In the genomic region with DNA sequence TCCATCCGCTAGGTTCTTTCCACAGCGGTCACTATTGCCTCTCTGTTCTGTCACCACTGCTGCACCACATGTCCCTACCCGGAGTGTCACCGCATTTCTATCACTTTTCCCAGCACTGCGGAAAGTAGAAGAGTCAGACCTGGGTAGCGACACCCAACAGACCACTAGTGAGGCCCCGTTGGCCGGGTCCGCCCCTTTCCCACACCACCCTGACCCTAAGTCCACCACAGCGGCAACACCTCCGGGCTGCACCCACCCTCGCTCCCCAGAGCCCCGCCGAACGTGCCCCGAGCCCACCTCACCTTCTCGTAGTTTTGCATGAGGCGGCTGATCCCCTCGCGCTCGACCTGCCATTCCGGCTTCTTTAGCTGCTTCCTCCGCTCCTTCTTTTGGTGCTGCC, we compare ENCODE assay signal across 8 mouse cellular contexts. TPM values are rescaled to one million over a fixed set of nuclear protein-coding genes. Genes with fewer than 3 reads are reported as not detected.
DNase-seq lines count a peak whose midpoint lies in the region; ATAC-seq and TF ChIP-seq lines count a peak whose summit lies in the region.

No protein-coding gene starts in this region.

- peaks cover 2% of the 10 kb centered on the region; the same call in 1 of the 2 replicates for H3K4me1 ChIP-seq in kidney, adult 2 months (ENCODE audit: control insufficient read depth, insufficient read depth, low read length)
- H3K4me1 ChIP-seq in forebrain, embryonic 13.5 days, result peaks cover 15% of the 10 kb centered on the region
- H3K4me1 ChIP-seq in liver, embryonic 11.5 days (replicated peaks; ENCODE audit: control insufficient read depth, insufficient read depth, low read length), result peaks cover 13% of the 10 kb centered on the region; the same call in 1 of the 2 replicates
- H3K4me1 ChIP-seq in small intestine, adult 2 months (ENCODE audit: control insufficient read depth, insufficient read depth, insufficient read length, low read length), result peaks cover 2% of the 10 kb centered on the region; the same call in 1 of the 2 replicates

- peak; percentile 21; the same call in 1 of the 2 replicates for ATAC-seq in forebrain, embryonic 13.5 days
- peak; percentile 26 for ATAC-seq in liver, embryonic 11.5 days (replicated peaks; ENCODE audit: low FRiP score)

- no peak for TF ChIP-seq CTCF in kidney, adult 2 months (conservative IDR thresholded peaks at IDR 0.05; ENCODE audit: insufficient read depth, insufficient read length, low read depth, low read length)
- no peak for TF ChIP-seq CTCF in small intestine, adult 2 months (IDR thresholded peaks at IDR 0.05; ENCODE audit: extremely low read depth, insufficient read length, insufficient replicate concordance, low read depth, low read length)

- peak overlapping the region; percentile 67 for H3K4me3 ChIP-seq in kidney, adult 2 months (ENCODE audit: insufficient read depth, low read depth, low read length)
- peak overlapping the region; percentile 89 for H3K4me3 ChIP-seq in forebrain, embryonic 13.5 days
- peak overlapping the region; percentile 82 for H3K4me3 ChIP-seq in liver, embryonic 11.5 days (ENCODE audit: low read depth, low read length)
- peak overlapping the region; percentile 89 for H3K4me3 ChIP-seq in small intestine, adult 2 months (ENCODE audit: low read depth, low read length)

- H3K27me3 ChIP-seq in kidney, adult 2 months (replicated peaks; ENCODE audit: control insufficient read depth, insufficient read depth, low read length), result no peaks in the 10 kb centered on the region; the same call in 1 of the 2 replicates
- no peaks in the 10 kb centered on the region for H3K27me3 ChIP-seq in forebrain, embryonic 13.5 days
- no peaks in the 10 kb centered on the region for H3K27me3 ChIP-seq in liver, embryonic 11.5 days (replicated peaks; ENCODE audit: control insufficient read depth, insufficient read depth, low read length)
- H3K27me3 ChIP-seq in small intestine, adult 2 months (ENCODE audit: control insufficient read depth, insufficient read depth, low read length), result no peaks in the 10 kb centered on the region

- H3K36me3 ChIP-seq in kidney, adult 2 months (ENCODE audit: control insufficient read depth, insufficient read depth, low read length), result no peaks in the 10 kb centered on the region
- H3K36me3 ChIP-seq in forebrain, embryonic 13.5 days (ENCODE audit: poor library complexity, severe bottlenecking), result no peaks in the 10 kb centered on the region
- no peaks in the 10 kb centered on the region for H3K36me3 ChIP-seq in liver, embryonic 11.5 days (ENCODE audit: control insufficient read depth, insufficient read depth, low read length)
- H3K36me3 ChIP-seq in small intestine, adult 2 months (ENCODE audit: control insufficient read depth, insufficient read depth, low read length), result no peaks in the 10 kb centered on the region

- 1% methylated on average over 23 of the region's 23 CpGs for WGBS in kidney, adult 2 months
- WGBS in forebrain, embryonic 13.5 days, result under 1% methylated on average over 23 of the region's 23 CpGs
- WGBS in liver, embryonic 11.5 days, result under 1% methylated on average over 23 of the region's 23 CpGs
- WGBS in small intestine, adult 2 months, result under 1% methylated on average over 23 of the region's 23 CpGs

- peak overlapping the region; percentile 77 for H3K9ac ChIP-seq in forebrain, embryonic 13.5 days
- peak overlapping the region; percentile 76 for H3K9ac ChIP-seq in liver, embryonic 11.5 days (ENCODE audit: low read depth, low read length)

- H3K4me2 ChIP-seq in forebrain, embryonic 13.5 days, result peak overlapping the region; percentile 96
- H3K4me2 ChIP-seq in liver, embryonic 11.5 days, result peak overlapping the region; percentile 94

- no peaks in the 10 kb centered on the region for H3K9me3 ChIP-seq in forebrain, embryonic 13.5 days (replicated peaks)
- H3K9me3 ChIP-seq in liver, embryonic 11.5 days (ENCODE audit: control insufficient read depth, low read length), result no peaks in the 10 kb centered on the region

- no peak overlapping the region for H3K27ac ChIP-seq in kidney, adult 2 months (ENCODE audit: insufficient read depth, low read depth, low read length)
- no peak overlapping the region for H3K27ac ChIP-seq in forebrain, embryonic 13.5 days
- no peak overlapping the region for H3K27ac ChIP-seq in liver, embryonic 11.5 days (ENCODE audit: low read depth, low read length)
- H3K27ac ChIP-seq in small intestine, adult 2 months (ENCODE audit: insufficient read depth, low read depth, low read length), result no peak overlapping the region

- no peak for DNase-seq in kidney, adult 2 months
- DNase-seq in kidney, postnatal 36 days, result no peak
- peak; percentile 15 for DNase-seq in MN1 (ENCODE audit: low spot score)
- no peak for DNase-seq in liver, embryonic 11.5 days (ENCODE audit: low spot score)
- DNase-seq in cerebellum, adult 9-10 months, result no peak
- no peak for DNase-seq in cerebellum, postnatal 25 days

- TF ChIP-seq POLR2A in kidney, adult 2 months (IDR thresholded peaks at IDR 0.05; ENCODE audit: low read depth, low read length), result no peak
- TF ChIP-seq POLR2A in small intestine, adult 2 months (IDR thresholded peaks at IDR 0.05; ENCODE audit: low read depth, low read length), result no peak

RNA-seq across cellular contexts. Expression of gene Ddx10, which starts 0.3 kb away (rescaled TPM):
- 1.2 and 2.2 TPM in 2 replicates for polyA plus RNA-seq in kidney, adult 2 months (2012; rRNA removed)
- polyA plus RNA-seq in forebrain, embryonic 13.5 days (2015; fragmentation: Nextera tagmentation; extraction: Ambion mirVana), result 22.6 and 23.5 TPM in 2 replicates
- polyA plus RNA-seq in liver, embryonic 11.5 days (2014; fragmentation: Nextera tagmentation; extraction: Ambion mirVana), result 36.9 and 43.5 TPM in 2 replicates
- polyA plus RNA-seq in small intestine, adult 2 months (2012; rRNA removed), result 0.15 and 0.39 TPM in 2 replicates

RNA-seq across cellular contexts. Expression of gene Exph5, which starts 54.0 kb away (rescaled TPM):
- polyA plus RNA-seq in kidney, adult 2 months (2012; rRNA removed), result 1.8 and 2.1 TPM in 2 replicates
- 0.10 TPM in 1 of 2 replicates, not detected in the other for polyA plus RNA-seq in forebrain, embryonic 13.5 days (2015; fragmentation: Nextera tagmentation; extraction: Ambion mirVana)
- 0.41 and 0.91 TPM in 2 replicates for polyA plus RNA-seq in liver, embryonic 11.5 days (2014; fragmentation: Nextera tagmentation; extraction: Ambion mirVana)
- polyA plus RNA-seq in small intestine, adult 2 months (2012; rRNA removed), result 1.3 and 2.6 TPM in 2 replicates
